ENCODE assay signal across 15 mouse cellular contexts in genomic region chr2:78965396-78965795, GRCm38 (mm10).
"Had no signal": no experiment of that assay in that cellular context is flagged by ENCODE, and none has a peak within 500 bp of the region (broad histone marks: within the 10 kb centered on the region; RNA-seq: fewer than 3 reads in every experiment).

No protein-coding gene starts in this region.

- H3K9me3 ChIP-seq: liver, embryonic 15.5 days; neural tube, embryonic 15.5 days had no signal

- H3K4me3 ChIP-seq: layer of hippocampus, adult 2 months; liver, embryonic 15.5 days; myocyte; neural tube, embryonic 15.5 days had no signal

- H3K27me3 ChIP-seq: liver, embryonic 15.5 days; neural tube, embryonic 15.5 days had no signal

- H3K9ac ChIP-seq: liver, embryonic 15.5 days; neural tube, embryonic 15.5 days had no signal

- H3K27ac ChIP-seq: layer of hippocampus, adult 2 months; liver, embryonic 15.5 days; neural tube, embryonic 15.5 days had no signal

- H3K4me2 ChIP-seq: liver, embryonic 11.5 days; liver, embryonic 15.5 days; midbrain, embryonic 11.5 days; neural tube, embryonic 15.5 days had no signal

- H3K36me3 ChIP-seq: liver, embryonic 15.5 days; neural tube, embryonic 15.5 days had no signal

- ATAC-seq: lung, postnatal 0 days had no signal

- DNase-seq: kidney, postnatal 10 days; kidney, postnatal 4 days; lung, adult 2 months; lung, postnatal 36 days; right cerebral cortex, postnatal 4 days; spleen, adult 18-20 months; thymus, adult 18-20 months; thymus, postnatal 14 days had no signal
